Mouse (Mus musculus): ENCODE results near the gene Vti1a.

GRCm38 (mm10) chr19:55472582-55472981 lies 156.5 kb downstream of the Vti1a start:
- TF ChIP-seq CTCF (IDR thresholded peaks at IDR 0.05) (no peak), EP300 (IDR thresholded peaks at IDR 0.05) (no peak)

Data from lung, postnatal 0 days (tissue).